Mouse (Mus musculus) lung, embryonic 14.5 days (tissue): ENCODE measurements around the gene Kcne2. TPM values are rescaled to one million over a fixed set of nuclear protein-coding genes. Genes with fewer than 3 reads are reported as not detected.
A peak's percentile ranks its signal among the peaks of the same experiment; 100 is the strongest.

Source experiments
- ATAC-seq: fragments of 200-750 bp; cut with Nextera tagmentation; 2 replicates; pipeline ENCODE4 v1.8.0; 2017; ENCODE audit warnings: mild to moderate bottlenecking, moderate TSS enrichment, moderate library complexity; ENCODE audit not compliant: insufficient read depth
- DNase-seq: peaks from one replicate; pipeline ENCODE4 v3.0.0-alpha.2; 2015
- H3K27ac ChIP-seq: fragments of 300-500 bp; sonication (generic); 2 replicates; pipeline ENCODE4 v1.5.1; 2014; ENCODE audit warnings: low read depth, mild to moderate bottlenecking, moderate library complexity
- H3K27me3 ChIP-seq: fragments of 300-500 bp; sonication (generic); 2 replicates; pipeline ENCODE4 v1.6.1; 2014; ENCODE audit warnings: low read length, control low read depth; ENCODE audit not compliant: insufficient read depth
- H3K36me3 ChIP-seq: fragments of 300-500 bp; sonication (generic); 2 replicates; pipeline ENCODE4 v1.6.1; 2014; ENCODE audit warnings: control low read depth; ENCODE audit not compliant: insufficient read depth
- H3K4me1 ChIP-seq: fragments of 300-500 bp; sonication (generic); 2 replicates; pipeline ENCODE4 v1.6.1; 2014; ENCODE audit warnings: antibody characterized with exemption, control low read depth; ENCODE audit not compliant: insufficient read depth
- H3K4me2 ChIP-seq: fragments of 300-500 bp; sonication (generic); 2 replicates; pipeline ENCODE4 v1.6.1; 2014; ENCODE audit warnings: mild to moderate bottlenecking
- H3K4me3 ChIP-seq: fragments of 300-500 bp; sonication (generic); 2 replicates; pipeline ENCODE4 v1.5.1; 2014; ENCODE audit warnings: low read depth, low read length
- H3K9ac ChIP-seq: fragments of 300-500 bp; sonication (generic); 2 replicates; pipeline ENCODE4 v1.6.1; 2014
- H3K9me3 ChIP-seq: fragments of 300-500 bp; sonication (generic); 2 replicates; pipeline ENCODE4 v1.6.1; 2016; ENCODE audit warnings: low read depth, low read length, control low read depth
- CTCF ChIP-seq: IDR thresholded peaks from 2 replicates; pipeline ENCODE4 v1.5.1; 2016; ENCODE audit warnings: antibody characterized with exemption, low read depth
- WGBS: fragments of 180-500 bp; shearing (Covaris S2); extraction: QIAGEN DNeasy Blood & Tissue Kit; methylation state at CpG from one replicate; pipeline ENCODE4 v1.1.7; 2014; 5-methylcytosine and 5-hydroxymethylcytosine counted together
- polyA plus RNA-seq: library from polyadenylated mRNA; unstranded; fragments of >200 nt; fragmentation: Nextera tagmentation; extraction: Ambion mirVana; gene quantifications from 2 replicates; pipeline ENCODE4 v1.2.1, GENCODE M21; 2014

Kcne2 gene
- polyA plus RNA-seq, 1 experiment from 2014 or later: 0.21 TPM

- Histone ChIP-seq H3K36me3 (peaks cover 58% of the 10 kb centered on the region), H3K27me3 (no peaks in the 10 kb centered on the region), H3K4me1 (no peaks in the 10 kb centered on the region), H3K27ac (no peak overlapping the region), H3K4me3 (no peak overlapping the region), H3K9me3 (no peaks in the 10 kb centered on the region), H3K9ac (no peak overlapping the region), H3K4me2 (no peak overlapping the region)
- no peak for TF ChIP-seq CTCF
- WGBS: 72% methylated on average over 3 of the region's 3 CpGs
- DNase-seq (no peak), ATAC-seq (no peak)
Measured at GRCm38 (mm10) chr16:92307947-92308346, 15.8 kb downstream of the Kcne2 start.

- H3K36me3 ChIP-seq: peaks cover 58% of the 10 kb centered on the region
Measured at GRCm38 (mm10) chr16:92309126-92309525, 16.9 kb downstream of the Kcne2 start.

DNA sequence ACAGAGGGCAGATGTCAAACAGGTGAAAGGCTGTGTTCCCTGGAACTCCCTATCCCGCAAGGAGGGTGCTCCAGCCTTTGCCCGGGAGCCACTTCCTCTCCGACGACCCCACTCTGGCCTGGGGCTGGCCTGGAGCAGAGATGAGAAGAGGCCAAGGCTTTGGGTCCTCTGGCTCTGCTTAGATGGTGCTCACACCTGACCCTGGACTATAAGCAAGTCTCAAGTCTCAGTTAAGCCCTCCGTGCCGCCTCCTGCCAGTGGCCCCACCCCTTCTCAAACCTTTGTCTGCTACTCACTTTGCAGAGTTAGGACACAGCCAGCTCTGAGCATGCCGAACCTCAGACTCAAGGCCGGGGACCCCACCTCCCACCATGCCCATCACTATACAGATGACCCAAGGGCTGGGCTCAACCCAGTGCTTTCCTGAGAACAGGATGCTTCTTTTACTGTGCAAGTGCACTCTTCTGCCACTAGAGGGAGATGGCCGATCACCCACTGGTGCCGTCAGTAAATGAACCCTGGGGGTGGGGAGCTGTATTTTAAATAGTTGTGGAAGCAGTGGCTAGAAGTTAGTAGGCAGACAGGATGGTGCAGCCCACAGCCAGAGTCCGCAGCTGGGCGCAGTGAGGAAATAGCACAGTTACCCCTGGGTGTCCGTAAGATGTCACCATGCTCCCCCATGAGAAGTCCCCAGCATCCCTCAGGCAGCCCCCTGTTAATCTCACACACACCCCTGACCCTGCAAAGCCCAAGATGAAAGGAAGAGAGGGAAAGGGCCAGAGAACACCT is 22.0 kb downstream of the Kcne2 start:
- no peaks in the 10 kb centered on the region for H3K4me1 ChIP-seq
- WGBS: 47% methylated on average over 13 of the region's 13 CpGs
- ATAC-seq (peak; percentile 78), DNase-seq (peak; percentile 88)
- no peak overlapping the region for H3K9ac ChIP-seq
- no peaks in the 10 kb centered on the region for H3K9me3 ChIP-seq
- peaks cover 27% of the 10 kb centered on the region; the same call in 1 of the 2 replicates for H3K36me3 ChIP-seq
- H3K27ac ChIP-seq: no peak overlapping the region
- no peak overlapping the region for H3K4me3 ChIP-seq
- no peaks in the 10 kb centered on the region for H3K27me3 ChIP-seq
- no peak overlapping the region for H3K4me2 ChIP-seq
- TF ChIP-seq CTCF: peak; percentile 96

More at GRCm38 (mm10) chr16:92309126-92309525, 16.9 kb downstream of the Kcne2 start:
- ATAC-seq: no peak
- H3K9me3 ChIP-seq: no peaks in the 10 kb centered on the region
- no peak overlapping the region for H3K4me3 ChIP-seq
- no peaks in the 10 kb centered on the region for H3K27me3 ChIP-seq
- H3K4me1 ChIP-seq: no peaks in the 10 kb centered on the region
- no peak overlapping the region for H3K4me2 ChIP-seq
- no peak for DNase-seq
- 51% methylated on average over 4 of the region's 4 CpGs for WGBS
- no peak overlapping the region; the same call in 1 of the 2 replicates for H3K9ac ChIP-seq
- H3K27ac ChIP-seq: no peak overlapping the region
- no peak for TF ChIP-seq CTCF

DNA sequence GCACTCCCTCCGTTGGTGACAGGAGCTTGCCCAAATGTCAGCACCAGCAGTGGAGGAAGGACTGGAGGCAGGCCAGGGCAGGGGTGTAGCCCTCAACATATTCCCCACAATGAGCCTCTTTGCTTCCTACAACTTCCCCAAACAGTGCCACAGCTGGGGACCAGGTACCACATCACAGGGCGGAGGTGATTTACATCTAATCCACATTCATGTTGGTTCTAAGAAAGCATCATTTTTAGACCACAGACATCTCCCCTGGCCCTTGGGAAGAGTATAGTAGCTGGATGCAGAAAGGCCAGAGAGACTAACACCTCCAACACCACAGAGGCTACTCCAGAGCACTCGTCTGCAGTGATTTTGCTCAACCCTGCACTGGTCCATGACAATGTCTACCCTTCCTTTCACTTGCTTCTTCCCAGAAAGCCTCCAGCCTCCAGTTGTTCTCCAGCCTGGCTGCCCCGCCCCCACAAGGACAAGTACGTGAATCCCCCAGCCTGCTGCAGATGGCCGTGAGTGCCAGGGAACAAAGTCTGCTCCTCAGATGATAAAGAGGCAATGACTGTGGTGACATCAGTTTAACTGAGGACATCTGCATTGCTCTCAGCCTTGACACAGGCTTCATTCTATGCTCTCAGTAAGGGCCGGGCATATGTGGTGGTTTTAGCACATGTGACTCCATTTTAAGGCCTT is 24.0 kb downstream of the Kcne2 start:
- Histone ChIP-seq H3K36me3 (peaks cover 13% of the 10 kb centered on the region; the same call in 1 of the 2 replicates), H3K9ac (no peak overlapping the region), H3K27me3 (no peaks in the 10 kb centered on the region), H3K27ac (no peak overlapping the region), H3K4me2 (no peak overlapping the region), H3K9me3 (no peaks in the 10 kb centered on the region), H3K4me3 (no peak overlapping the region), H3K4me1 (no peaks in the 10 kb centered on the region)
- no peak for TF ChIP-seq CTCF
- ATAC-seq: no peak
- DNase-seq: no peak
- WGBS: 68% methylated on average over 7 of the region's 7 CpGs

- H3K4me3 ChIP-seq: no peak overlapping the region
- WGBS: 54% methylated on average over 20 of the region's 20 CpGs
- ATAC-seq (no peak), DNase-seq (peak; percentile 55)
- TF ChIP-seq CTCF: peak; percentile 65
- H3K4me2 ChIP-seq: no peak overlapping the region
- H3K4me1 ChIP-seq: no peaks in the 10 kb centered on the region
- no peak overlapping the region for H3K27ac ChIP-seq
- H3K27me3 ChIP-seq: no peaks in the 10 kb centered on the region
- H3K36me3 ChIP-seq: no peaks in the 10 kb centered on the region
- no peaks in the 10 kb centered on the region for H3K9me3 ChIP-seq
- H3K9ac ChIP-seq: no peak overlapping the region
Measured at GRCm38 (mm10) chr16:92319353-92320109, 27.3 kb downstream of the Kcne2 start.

DNA sequence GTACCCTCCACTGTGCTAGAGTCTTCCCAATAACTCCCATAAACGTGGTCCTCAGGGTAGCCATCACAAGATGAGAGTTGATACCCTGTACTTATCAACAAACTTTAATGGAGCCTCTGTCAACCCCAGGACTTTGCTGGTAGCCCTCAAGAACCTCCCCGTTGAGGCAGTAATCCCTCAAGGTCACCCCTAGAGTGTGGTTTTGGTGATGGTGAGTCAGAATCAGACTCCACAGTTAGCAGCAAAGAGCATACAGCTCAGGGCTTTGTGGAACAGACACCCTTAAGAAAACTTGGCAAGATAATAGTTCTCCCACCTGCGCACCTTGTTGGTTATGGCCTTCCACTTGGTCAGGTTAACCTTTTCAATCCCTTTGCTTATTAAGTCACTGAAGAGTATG is 28.2 kb downstream of the Kcne2 start:
- no peaks in the 10 kb centered on the region for H3K9me3 ChIP-seq
- no peak for TF ChIP-seq CTCF
- H3K36me3 ChIP-seq: no peaks in the 10 kb centered on the region
- H3K27me3 ChIP-seq: no peaks in the 10 kb centered on the region
- H3K4me2 ChIP-seq: no peak overlapping the region
- no peak overlapping the region for H3K4me3 ChIP-seq
- DNase-seq (no peak), ATAC-seq (no peak)
- no peak overlapping the region for H3K9ac ChIP-seq
- no peak overlapping the region for H3K27ac ChIP-seq
- WGBS: 71% methylated on average over 3 of the region's 3 CpGs
- no peaks in the 10 kb centered on the region for H3K4me1 ChIP-seq

- no peak for ATAC-seq
- H3K27ac ChIP-seq: no peak within 1 kb of the TSS
- no peaks in the 10 kb centered on the region for H3K9me3 ChIP-seq
- H3K9ac ChIP-seq: no peak within 1 kb of the TSS
- no peaks in the 10 kb centered on the region for H3K36me3 ChIP-seq
- no peaks in the 10 kb centered on the region for H3K4me1 ChIP-seq
- H3K4me3 ChIP-seq: no peak within 1 kb of the TSS
- H3K27me3 ChIP-seq: no peaks in the 10 kb centered on the region
- no peak within 1 kb of the TSS for H3K4me2 ChIP-seq
- no peak for TF ChIP-seq CTCF
- 86% methylated on average over 8 of the region's 8 CpGs for WGBS
- DNase-seq: no peak
Measured at GRCm38 (mm10) chr16:92321341-92321740, 29.2 kb downstream of the Kcne2 start, which contains the start of gene Fam243. TSS of gene Fam243 (minus strand) at chr16:92321441.
